Mouse (Mus musculus) cortical plate, adult 2 months (tissue): ENCODE measurements at regions not wholly inside any gene's neighbourhood (a gene's known extent, or its start where the extent isn't known, plus 50 kb on each side); places are given as distances from the start of the nearest gene placed in this dataset.

Experiments
- CTCF ChIP-seq: fragments of 200-500 bp; IDR thresholded peaks from 2 replicates; pipeline ENCODE4 v1.5.1; 2011; ENCODE audit warnings: mild to moderate bottlenecking, control low read depth, low read length; ENCODE audit not compliant: insufficient read depth; ENCODE audit errors: extremely low read depth
- POLR2A ChIP-seq: fragments of 200-500 bp; IDR thresholded peaks from 2 replicates; pipeline ENCODE4 v1.6.1; 2011; ENCODE audit warnings: mild to moderate bottlenecking, low read length, control low read depth; ENCODE audit not compliant: insufficient read depth; ENCODE audit errors: extremely low read depth

- no peak for TF ChIP-seq POLR2A
- no peak for TF ChIP-seq CTCF
Measured at GRCm38 (mm10) chr9:23123452-23123851, 99.4 kb upstream of the Bmper start.
